Mouse (Mus musculus): ENCODE data around the gene Hist2h4. TPM values are rescaled to one million over a fixed set of nuclear protein-coding genes. Genes with fewer than 3 reads are reported as not detected.
"Not testable (repeated sequence)": the region's sequence is repeated elsewhere in the genome, so short reads cannot be mapped to it uniquely, and the experiment has no call there.

Gene Hist2h4
- polyA plus RNA-seq, 1 experiment, result 1.9 TPM

- peaks cover 26% of the 10 kb centered on the region for H3K4me1 ChIP-seq (ENCODE audit: control insufficient read depth, insufficient read depth, low read length)
- peak overlapping the region; percentile 58 for H3K4me3 ChIP-seq (ENCODE audit: insufficient read depth, low read length)
- peak overlapping the region; percentile 96 for H3K27ac ChIP-seq (ENCODE audit: insufficient read depth, low read depth, low read length)
- TF ChIP-seq POLR2A (IDR thresholded peaks at IDR 0.05; ENCODE audit: borderline replicate concordance, low read depth, low read length) (no peak), CTCF (IDR thresholded peaks at IDR 0.05; ENCODE audit: low read depth, low read length) (no peak)
Observed at GRCm38 (mm10) chr3:96293368-96293767, 30.3 kb upstream of the Hist2h4 start.

GRCm38 (mm10) chr3:96292641-96293040 is 29.5 kb upstream of the Hist2h4 start:
- TF ChIP-seq POLR2A (IDR thresholded peaks at IDR 0.05; ENCODE audit: borderline replicate concordance, low read depth, low read length) (no peak), CTCF (IDR thresholded peaks at IDR 0.05; ENCODE audit: low read depth, low read length) (no peak)
- H3K4me3 ChIP-seq (ENCODE audit: insufficient read depth, low read length), result peak overlapping the region; percentile 58
- H3K4me1 ChIP-seq (ENCODE audit: control insufficient read depth, insufficient read depth, low read length), result peaks cover 26% of the 10 kb centered on the region
- H3K27ac ChIP-seq (ENCODE audit: insufficient read depth, low read depth, low read length), result peak overlapping the region; percentile 96

- H3K4me1 ChIP-seq (ENCODE audit: control insufficient read depth, insufficient read depth, low read length), result peaks cover 26% of the 10 kb centered on the region
- H3K27ac ChIP-seq (ENCODE audit: insufficient read depth, low read depth, low read length); H3K4me3 ChIP-seq (ENCODE audit: insufficient read depth, low read length): not testable (repeated sequence)
Observed at GRCm38 (mm10) chr3:96290727-96291126, 27.6 kb upstream of the Hist2h4 start.

- Histone ChIP-seq H3K4me1 (ENCODE audit: control insufficient read depth, insufficient read depth, low read length) (peaks cover 22% of the 10 kb centered on the region), H3K27ac (ENCODE audit: insufficient read depth, low read depth, low read length) (no peak overlapping the region), H3K4me3 (ENCODE audit: insufficient read depth, low read length) (no peak overlapping the region)
- TF ChIP-seq POLR2A (IDR thresholded peaks at IDR 0.05; ENCODE audit: borderline replicate concordance, low read depth, low read length) (no peak), CTCF (IDR thresholded peaks at IDR 0.05; ENCODE audit: low read depth, low read length) (no peak)
Observed at GRCm38 (mm10) chr3:96289201-96289600, 26.1 kb upstream of the Hist2h4 start.

- peak; percentile 95 for TF ChIP-seq CTCF (IDR thresholded peaks at IDR 0.05; ENCODE audit: low read depth, low read length)
- not testable (repeated sequence) for H3K27ac ChIP-seq (ENCODE audit: insufficient read depth, low read depth, low read length); H3K4me3 ChIP-seq (ENCODE audit: insufficient read depth, low read length)
- H3K4me1 ChIP-seq (ENCODE audit: control insufficient read depth, insufficient read depth, low read length), result peaks cover 18% of the 10 kb centered on the region
Observed at GRCm38 (mm10) chr3:96287334-96287733, 24.2 kb upstream of the Hist2h4 start.

- no peak overlapping the region for H3K4me3 ChIP-seq (ENCODE audit: insufficient read depth, low read length)
- no peak for TF ChIP-seq POLR2A (IDR thresholded peaks at IDR 0.05; ENCODE audit: borderline replicate concordance, low read depth, low read length)
- TF ChIP-seq CTCF (IDR thresholded peaks at IDR 0.05; ENCODE audit: low read depth, low read length), result no peak
- H3K4me1 ChIP-seq (ENCODE audit: control insufficient read depth, insufficient read depth, low read length), result peaks cover 4% of the 10 kb centered on the region
- H3K27ac ChIP-seq (ENCODE audit: insufficient read depth, low read depth, low read length), result no peak overlapping the region
Observed at GRCm38 (mm10) chr3:96284457-96284856, 21.3 kb upstream of the Hist2h4 start.

GRCm38 (mm10) chr3:96280660-96281059 is 17.5 kb upstream of the Hist2h4 start:
- H3K27ac ChIP-seq (ENCODE audit: insufficient read depth, low read depth, low read length), result no peak overlapping the region
- H3K4me3 ChIP-seq (ENCODE audit: insufficient read depth, low read length), result no peak overlapping the region
- TF ChIP-seq CTCF (IDR thresholded peaks at IDR 0.05; ENCODE audit: low read depth, low read length) (no peak), POLR2A (IDR thresholded peaks at IDR 0.05; ENCODE audit: borderline replicate concordance, low read depth, low read length) (no peak)
- H3K4me1 ChIP-seq (ENCODE audit: control insufficient read depth, insufficient read depth, low read length), result peaks cover 6% of the 10 kb centered on the region

GRCm38 (mm10) chr3:96277800-96278624 is 14.9 kb upstream of the Hist2h4 start:
- 0 out of 2 replicates have a peak, but pooled peaks cover 2% of the 10 kb centered on the region for H3K4me1 ChIP-seq (ENCODE audit: control insufficient read depth, insufficient read depth, low read length)
- H3K27ac ChIP-seq (ENCODE audit: insufficient read depth, low read depth, low read length), result peak overlapping the region; percentile 31
- peak overlapping the region; percentile 70 for H3K4me3 ChIP-seq (ENCODE audit: insufficient read depth, low read length)
- TF ChIP-seq POLR2A (IDR thresholded peaks at IDR 0.05; ENCODE audit: borderline replicate concordance, low read depth, low read length) (no peak), CTCF (IDR thresholded peaks at IDR 0.05; ENCODE audit: low read depth, low read length) (peak; percentile 67)

GRCm38 (mm10) chr3:96277428-96277799 is 14.3 kb upstream of the Hist2h4 start:
- H3K27ac ChIP-seq (ENCODE audit: insufficient read depth, low read depth, low read length), result no peak overlapping the region
- peak overlapping the region; percentile 70 for H3K4me3 ChIP-seq (ENCODE audit: insufficient read depth, low read length)
- H3K4me1 ChIP-seq (ENCODE audit: control insufficient read depth, insufficient read depth, low read length), result 0 out of 2 replicates have a peak, but pooled peaks cover 2% of the 10 kb centered on the region
- TF ChIP-seq CTCF (IDR thresholded peaks at IDR 0.05; ENCODE audit: low read depth, low read length), result no peak
- no peak for TF ChIP-seq POLR2A (IDR thresholded peaks at IDR 0.05; ENCODE audit: borderline replicate concordance, low read depth, low read length)

GRCm38 (mm10) chr3:96273591-96274465 is 10.7 kb upstream of the Hist2h4 start:
- Histone ChIP-seq H3K4me1 (ENCODE audit: control insufficient read depth, insufficient read depth, low read length) (0 out of 2 replicates have a peak, but pooled peaks cover 2% of the 10 kb centered on the region), H3K4me3 (ENCODE audit: insufficient read depth, low read length) (no peak overlapping the region), H3K27ac (ENCODE audit: insufficient read depth, low read depth, low read length) (no peak overlapping the region)
- TF ChIP-seq POLR2A (IDR thresholded peaks at IDR 0.05; ENCODE audit: borderline replicate concordance, low read depth, low read length), result no peak
- TF ChIP-seq CTCF (IDR thresholded peaks at IDR 0.05; ENCODE audit: low read depth, low read length), result no peak
